Mouse (Mus musculus) liver, embryonic 13.5 days (tissue): ENCODE measurements around the gene H2-DMb2. TPM values are rescaled to one million over a fixed set of nuclear protein-coding genes. Genes with fewer than 3 reads are reported as not detected.

Experiments
- ATAC-seq: fragments of 200-750 bp; cut with Nextera tagmentation; 2 replicates; pipeline ENCODE4 v1.8.0; 2017; ENCODE audit warnings: low read depth, mild to moderate bottlenecking, moderate number of reproducible peaks, moderate library complexity
- DNase-seq: peaks from one replicate; pipeline ENCODE4 v3.0.0; 2022
- H3K27ac ChIP-seq: fragments of 300-500 bp; sonication (generic); 2 replicates; pipeline ENCODE4 v1.5.1; 2015; ENCODE audit warnings: moderate library complexity, mild to moderate bottlenecking, inconsistent platforms
- H3K27me3 ChIP-seq: fragments of 300-500 bp; sonication (generic); 2 replicates; pipeline ENCODE4 v1.6.1; 2015; ENCODE audit warnings: mild to moderate bottlenecking, inconsistent platforms
- H3K36me3 ChIP-seq: fragments of 300-500 bp; sonication (generic); 2 replicates; pipeline ENCODE4 v1.6.1; 2015; ENCODE audit warnings: mild to moderate bottlenecking, inconsistent platforms
- H3K4me1 ChIP-seq: fragments of 300-500 bp; sonication (generic); replicated peaks from 2 replicates; pipeline ENCODE4 v1.6.1; 2015; ENCODE audit warnings: inconsistent platforms
- H3K4me2 ChIP-seq: fragments of 300-500 bp; sonication (generic); 2 replicates; pipeline ENCODE4 v1.6.1; 2015; ENCODE audit warnings: inconsistent platforms, mild to moderate bottlenecking, moderate library complexity
- H3K4me3 ChIP-seq: fragments of 300-500 bp; sonication (generic); replicated peaks from 2 replicates; pipeline ENCODE4 v1.5.1; 2015; ENCODE audit warnings: mild to moderate bottlenecking, inconsistent platforms
- H3K9ac ChIP-seq: fragments of 300-500 bp; sonication (generic); 2 replicates; pipeline ENCODE4 v1.6.1; 2015; ENCODE audit warnings: mild to moderate bottlenecking, inconsistent platforms
- H3K9me3 ChIP-seq: fragments of 300-500 bp; sonication (generic); replicated peaks from 2 replicates; pipeline ENCODE4 v1.6.1; 2016; ENCODE audit warnings: inconsistent platforms
- WGBS: fragments of 180-500 bp; shearing (Covaris S2); methylation state at CpG from one replicate; pipeline ENCODE4 v1.1.7; 2015; ENCODE audit not compliant: insufficient replicate concordance; 5-methylcytosine and 5-hydroxymethylcytosine counted together
- polyA plus RNA-seq: library from polyadenylated mRNA; unstranded; fragments of >200 nt; fragmentation: Nextera tagmentation; extraction: Ambion mirVana; gene quantifications from 2 replicates; pipeline ENCODE4 v1.2.1, GENCODE M21; 2015

H2-DMb2 gene
- polyA plus RNA-seq, 1 experiment from 2014 or later = 0.31 TPM

DNA sequence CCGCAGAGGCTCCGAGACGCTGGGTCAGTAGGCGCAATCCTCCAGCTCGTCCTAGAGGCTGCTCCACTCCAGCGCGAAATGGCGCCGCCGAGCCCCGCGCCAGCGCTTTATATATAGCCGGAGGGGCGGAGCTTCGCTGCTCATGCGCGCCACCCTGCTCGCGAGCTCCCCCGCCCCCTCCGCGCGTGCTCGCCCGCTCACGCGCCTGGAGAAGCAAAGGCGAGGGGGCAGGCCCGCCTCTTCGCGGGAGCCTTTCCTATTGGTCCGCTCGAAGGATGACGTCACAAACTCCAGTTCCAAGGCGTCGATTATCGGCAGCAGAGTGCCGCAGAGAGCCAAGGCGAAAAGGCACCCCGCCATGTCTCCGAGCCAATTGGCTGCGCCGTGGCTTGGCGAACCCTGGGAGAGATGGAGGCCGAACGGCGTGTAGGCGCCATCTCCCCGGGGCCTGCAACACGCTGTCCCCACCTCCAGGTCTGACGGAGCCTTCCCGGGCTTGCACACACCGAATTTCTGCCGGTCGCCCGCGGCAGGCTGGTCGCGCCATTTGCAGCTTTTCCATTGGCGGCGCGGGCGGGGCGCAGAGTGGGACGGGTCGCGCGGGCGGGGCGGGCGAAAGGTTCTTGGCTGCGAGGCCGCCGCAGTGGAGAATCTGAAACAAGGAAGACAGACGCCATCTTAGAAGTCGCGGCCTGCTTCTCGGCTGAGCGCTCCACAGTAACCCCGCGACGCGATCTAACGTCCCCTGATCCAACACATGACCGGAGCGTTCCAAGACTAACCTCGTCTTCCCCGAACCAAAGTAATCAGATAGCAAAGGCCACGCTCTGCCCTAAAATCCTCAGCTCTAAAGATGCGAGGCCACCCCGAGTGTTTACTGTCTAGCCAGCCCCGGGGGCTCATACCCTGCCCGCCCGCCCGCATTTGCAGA is 23.6 kb upstream of the H2-DMb2 start, which contains the start of gene H2-DMa:
H2-DMa (plus strand) TSS at position 293 of the 931 bp plus-strand sequence.
- DNase-seq (peak; percentile 98), ATAC-seq (peak; percentile 74)
- Histone ChIP-seq H3K36me3 (peaks cover 44% of the 10 kb centered on the region), H3K27ac (peak within 1 kb of the TSS; percentile 100), H3K27me3 (no peaks in the 10 kb centered on the region), H3K4me3 (peak within 1 kb of the TSS; percentile 100), H3K4me2 (peak within 1 kb of the TSS; percentile 99), H3K9ac (peak within 1 kb of the TSS; percentile 99), H3K4me1 (peaks cover 55% of the 10 kb centered on the region), H3K9me3 (no peaks in the 10 kb centered on the region)
- under 1% methylated on average over 95 of the region's 96 CpGs for WGBS

DNA sequence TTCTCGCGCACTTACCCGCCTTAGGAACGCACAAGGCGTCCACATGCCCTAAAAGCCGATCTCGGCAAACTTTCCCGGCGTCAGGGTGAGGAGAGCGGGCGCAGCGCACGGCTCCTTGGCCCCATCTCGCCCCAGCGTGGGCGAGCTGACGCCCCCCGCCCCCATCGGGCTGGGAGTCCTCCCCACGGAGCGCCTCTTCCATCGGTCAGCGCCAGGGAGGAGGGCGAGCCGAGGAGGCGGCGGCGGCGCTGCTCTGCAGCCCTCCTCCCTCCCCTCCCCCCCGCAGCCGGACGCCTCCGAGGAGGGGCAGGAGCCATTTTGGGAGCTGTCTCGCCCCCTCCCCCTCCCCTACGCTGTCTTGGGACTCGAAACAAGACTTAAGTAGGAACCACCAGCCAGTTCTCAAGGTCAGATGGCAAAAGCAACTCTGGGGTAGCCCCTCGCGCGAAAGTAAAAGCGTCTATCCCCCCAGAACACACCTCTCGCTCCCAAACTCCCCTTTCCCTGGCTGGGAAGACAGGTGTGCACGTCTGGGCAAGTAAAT is 22.9 kb upstream of the H2-DMb2 start:
- DNase-seq (peak; percentile 66), ATAC-seq (no peak)
- under 1% methylated on average over 39 of the region's 42 CpGs for WGBS
- H3K9me3 ChIP-seq = no peaks in the 10 kb centered on the region
- H3K27ac ChIP-seq = peak overlapping the region; percentile 100
- H3K4me3 ChIP-seq = peak overlapping the region; percentile 100
- no peaks in the 10 kb centered on the region for H3K27me3 ChIP-seq
- H3K4me1 ChIP-seq = peaks cover 56% of the 10 kb centered on the region
- H3K4me2 ChIP-seq = peak overlapping the region; percentile 99
- peak overlapping the region; percentile 98 for H3K9ac ChIP-seq
- H3K36me3 ChIP-seq = peaks cover 37% of the 10 kb centered on the region

DNA sequence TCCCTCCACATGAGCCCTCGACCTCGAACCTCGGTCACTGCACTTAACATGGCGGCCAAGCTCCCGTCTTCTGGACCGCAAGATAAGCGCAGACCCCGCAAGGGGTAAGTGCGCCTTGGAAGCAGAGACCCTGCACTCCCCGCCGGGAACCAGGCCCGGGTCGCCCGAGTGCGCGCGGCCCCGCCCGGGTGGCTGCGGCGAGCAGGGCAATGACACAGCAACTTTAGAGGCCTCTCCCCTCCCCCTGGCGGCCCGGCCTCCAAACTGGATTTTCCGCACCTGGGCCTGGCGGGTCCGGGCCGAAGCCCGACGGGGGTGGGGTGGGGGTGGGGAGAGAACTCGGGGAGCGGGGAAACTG is 22.3 kb upstream of the H2-DMb2 start:
- peaks cover 54% of the 10 kb centered on the region for H3K4me1 ChIP-seq
- no peaks in the 10 kb centered on the region for H3K9me3 ChIP-seq
- DNase-seq = peak; percentile 82
- H3K4me2 ChIP-seq = peak overlapping the region; percentile 99
- peaks cover 35% of the 10 kb centered on the region for H3K36me3 ChIP-seq
- H3K27ac ChIP-seq = peak overlapping the region; percentile 100
- H3K4me3 ChIP-seq = peak overlapping the region; percentile 100
- peak overlapping the region; percentile 98 for H3K9ac ChIP-seq
- H3K27me3 ChIP-seq = no peaks in the 10 kb centered on the region
- peak; percentile 33 for ATAC-seq
- under 1% methylated on average over 31 of the region's 31 CpGs for WGBS

DNA sequence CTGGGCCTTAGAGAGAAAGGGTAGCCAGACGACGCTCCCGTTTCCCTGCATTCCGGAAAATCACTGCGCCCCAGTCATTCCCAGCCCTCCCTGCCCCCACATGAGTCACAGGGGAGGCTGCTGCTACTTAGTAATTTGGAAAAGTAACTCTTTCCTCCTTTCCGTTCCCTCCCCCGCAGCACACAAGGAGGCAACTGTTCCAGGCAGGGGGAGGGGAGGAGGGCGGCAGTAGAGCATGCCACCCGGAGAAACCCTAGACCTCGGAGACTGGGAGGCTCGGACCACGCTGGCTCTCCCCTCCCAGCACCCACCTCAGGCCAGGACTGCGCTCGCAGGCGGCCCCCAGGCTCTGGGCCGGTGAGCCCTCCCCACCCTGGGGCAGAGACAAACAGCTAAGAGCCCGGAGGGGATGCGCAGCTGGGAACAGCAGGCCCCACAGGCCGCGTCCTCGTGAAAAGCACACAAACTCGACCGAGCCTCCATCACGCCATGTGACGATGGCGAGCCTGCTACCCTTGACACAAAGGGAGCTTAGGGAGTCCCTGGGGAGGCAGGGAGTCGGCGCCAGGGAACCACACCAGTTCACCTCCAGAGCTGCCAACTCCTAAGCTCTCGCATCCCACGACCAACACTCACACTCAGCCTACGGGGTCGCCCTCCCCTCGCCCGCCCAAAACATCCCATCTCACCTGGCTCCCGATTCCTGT is 21.8 kb upstream of the H2-DMb2 start:
- peak overlapping the region; percentile 99 for H3K4me2 ChIP-seq
- peak overlapping the region; percentile 98 for H3K9ac ChIP-seq
- peaks cover 52% of the 10 kb centered on the region for H3K4me1 ChIP-seq
- DNase-seq (peak; percentile 58), ATAC-seq (peak; percentile 2; the same call in 1 of the 2 replicates)
- no peaks in the 10 kb centered on the region for H3K9me3 ChIP-seq
- peak overlapping the region; percentile 100 for H3K4me3 ChIP-seq
- under 1% methylated on average over 33 of the region's 35 CpGs for WGBS
- no peaks in the 10 kb centered on the region for H3K27me3 ChIP-seq
- H3K36me3 ChIP-seq = peaks cover 31% of the 10 kb centered on the region
- peak overlapping the region; percentile 100 for H3K27ac ChIP-seq

DNA sequence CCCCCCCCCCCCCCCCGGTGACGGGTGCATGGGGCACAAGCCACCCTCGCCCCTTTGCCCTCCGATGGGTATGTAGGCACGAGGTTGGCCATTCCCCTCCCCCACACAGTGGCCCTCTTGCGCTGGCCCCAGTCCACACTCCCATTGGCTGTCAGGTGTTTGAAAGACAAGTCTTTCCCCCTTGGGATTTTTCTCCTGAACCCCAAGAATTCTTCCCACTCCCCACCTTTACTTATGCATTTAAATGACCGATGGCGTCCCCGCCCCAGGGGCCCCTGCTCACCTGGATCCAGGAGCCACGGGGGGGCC is 21.3 kb upstream of the H2-DMb2 start:
- DNase-seq (peak; percentile 53), ATAC-seq (no peak)
- peak overlapping the region; percentile 100 for H3K27ac ChIP-seq
- peak overlapping the region; percentile 99 for H3K4me2 ChIP-seq
- peak overlapping the region; percentile 100 for H3K4me3 ChIP-seq
- WGBS = under 1% methylated on average over 9 of the region's 10 CpGs
- H3K4me1 ChIP-seq = peaks cover 52% of the 10 kb centered on the region
- peak overlapping the region; percentile 98 for H3K9ac ChIP-seq
- H3K9me3 ChIP-seq = no peaks in the 10 kb centered on the region
- H3K36me3 ChIP-seq = peaks cover 25% of the 10 kb centered on the region
- H3K27me3 ChIP-seq = no peaks in the 10 kb centered on the region

DNA sequence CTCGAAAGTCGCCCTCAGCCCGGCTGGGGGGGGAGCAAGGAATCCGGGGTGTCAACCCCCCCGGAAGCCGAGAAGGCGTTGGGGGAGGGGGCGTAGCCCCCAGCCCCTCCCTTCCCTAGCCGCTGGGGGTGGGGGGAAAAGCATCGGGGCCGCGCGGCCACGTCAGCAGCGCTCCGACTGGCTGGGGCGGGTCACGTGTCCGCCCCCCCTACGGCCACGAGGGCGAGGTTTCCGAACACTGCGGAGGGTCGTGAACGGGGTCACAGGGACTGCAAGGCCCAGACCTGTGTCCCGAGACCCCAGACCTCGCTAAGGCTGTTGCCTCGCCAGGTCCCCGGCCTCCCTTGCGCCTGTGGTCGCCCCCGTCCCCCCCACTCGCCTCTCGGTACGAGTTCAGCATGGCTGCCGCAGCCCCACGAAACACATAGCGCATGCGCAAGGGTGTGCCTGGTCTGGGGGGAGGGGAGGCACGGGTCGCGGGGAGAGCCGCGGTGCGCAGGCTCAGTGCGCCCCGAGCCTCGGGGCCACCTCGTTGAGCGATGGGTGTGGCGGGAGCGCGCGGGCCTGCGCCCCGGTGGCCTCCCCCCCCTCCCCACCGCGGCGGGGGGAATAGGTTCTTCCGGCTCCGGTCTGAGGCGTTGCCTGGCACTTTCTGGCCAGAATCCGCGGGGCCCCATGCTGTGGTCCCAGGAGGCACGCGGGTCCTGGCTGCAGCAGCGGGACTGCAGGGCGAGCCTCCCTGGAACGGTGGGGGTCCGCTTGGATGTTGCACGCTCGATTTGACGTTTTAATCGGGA is 20.7 kb upstream of the H2-DMb2 start, which contains the start of gene Brd2:
Brd2 (minus strand) TSS at position 447 of the 797 bp plus-strand sequence.
- no peaks in the 10 kb centered on the region for H3K9me3 ChIP-seq
- peak within 1 kb of the TSS; percentile 99 for H3K4me2 ChIP-seq
- no peaks in the 10 kb centered on the region for H3K27me3 ChIP-seq
- H3K9ac ChIP-seq = peak within 1 kb of the TSS; percentile 98
- H3K4me3 ChIP-seq = peak within 1 kb of the TSS; percentile 100
- H3K4me1 ChIP-seq = peaks cover 52% of the 10 kb centered on the region
- H3K36me3 ChIP-seq = peaks cover 20% of the 10 kb centered on the region
- ATAC-seq = peak; percentile 62
- H3K27ac ChIP-seq = peak within 1 kb of the TSS; percentile 100
- under 1% methylated on average over 59 of the region's 75 CpGs for WGBS
- peak; percentile 95 for DNase-seq

DNA sequence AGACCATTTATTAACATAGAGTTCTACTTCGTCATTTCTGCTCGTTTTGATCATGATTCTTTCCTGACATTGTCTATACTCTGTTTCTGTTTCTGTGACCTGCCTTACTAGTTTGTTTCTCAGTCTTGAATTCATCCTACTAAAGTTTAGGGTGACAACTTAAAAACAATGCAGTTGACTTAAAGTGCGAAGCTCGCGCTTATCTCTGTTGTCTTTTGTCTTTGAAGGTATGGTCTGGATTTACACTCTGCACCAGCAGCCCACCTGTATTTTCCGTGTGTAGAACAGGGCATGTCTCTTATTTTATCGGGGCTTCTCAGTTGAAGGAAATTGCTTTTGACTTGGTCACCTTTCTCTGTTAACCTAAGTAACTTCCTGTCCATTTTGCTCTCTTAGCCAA is 20.0 kb upstream of the H2-DMb2 start:
- peak overlapping the region; percentile 100 for H3K27ac ChIP-seq
- 0% methylated on average over 7 of the region's 7 CpGs for WGBS
- peaks cover 14% of the 10 kb centered on the region for H3K36me3 ChIP-seq
- H3K9ac ChIP-seq = peak overlapping the region; percentile 98
- no peaks in the 10 kb centered on the region for H3K9me3 ChIP-seq
- H3K27me3 ChIP-seq = peaks cover 3% of the 10 kb centered on the region
- peaks cover 59% of the 10 kb centered on the region for H3K4me1 ChIP-seq
- peak overlapping the region; percentile 100 for H3K4me3 ChIP-seq
- peak overlapping the region; percentile 99 for H3K4me2 ChIP-seq
- ATAC-seq = no peak
- no peak for DNase-seq

DNA sequence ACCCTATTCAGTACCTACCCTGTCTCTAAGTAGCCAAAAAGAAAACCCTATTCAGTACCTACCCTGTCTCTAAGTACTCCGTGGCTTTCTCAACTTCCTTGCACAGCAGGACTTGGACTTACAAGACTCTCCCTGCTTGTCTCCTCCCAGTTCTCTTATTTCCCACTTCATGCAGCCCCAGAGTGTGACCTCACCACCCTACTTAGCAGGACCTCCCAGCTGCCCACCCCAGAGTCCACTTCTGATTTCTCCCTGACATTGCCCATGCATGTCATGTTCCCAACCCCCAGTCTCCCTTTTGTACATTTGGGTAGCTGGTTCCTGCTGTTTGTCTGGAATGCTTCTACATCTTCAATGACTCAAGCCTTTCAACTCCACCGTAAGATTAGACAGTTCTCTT is 19.6 kb upstream of the H2-DMb2 start:
- peaks cover 63% of the 10 kb centered on the region for H3K4me1 ChIP-seq
- H3K27ac ChIP-seq = peak overlapping the region; percentile 100
- ATAC-seq (no peak), DNase-seq (no peak)
- H3K36me3 ChIP-seq = peaks cover 10% of the 10 kb centered on the region
- H3K9ac ChIP-seq = peak overlapping the region; percentile 98
- H3K4me2 ChIP-seq = peak overlapping the region; percentile 99
- WGBS = 20% methylated on average over 2 of the region's 2 CpGs
- peak overlapping the region; percentile 100 for H3K4me3 ChIP-seq
- H3K9me3 ChIP-seq = no peaks in the 10 kb centered on the region
- peaks cover 7% of the 10 kb centered on the region for H3K27me3 ChIP-seq

DNA sequence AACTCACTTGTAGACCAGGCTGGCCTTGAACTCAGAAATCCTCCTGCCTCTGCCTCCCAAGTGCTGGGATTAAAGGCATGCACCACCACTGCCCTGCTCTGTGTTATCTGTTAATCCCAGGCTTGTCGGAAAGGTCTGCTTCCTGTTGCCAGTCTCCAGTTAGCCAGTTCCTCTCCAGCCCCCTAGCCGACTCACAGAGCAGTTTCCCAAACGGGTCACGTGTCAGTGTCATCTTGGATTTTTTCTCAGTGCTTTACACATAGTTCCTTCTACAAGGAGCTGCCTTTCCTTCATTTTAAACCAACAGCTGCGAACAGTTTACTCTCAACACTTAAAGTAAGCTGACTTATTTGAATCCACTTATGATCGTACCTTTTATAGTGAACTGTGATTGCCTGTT is 18.5 kb upstream of the H2-DMb2 start:
- Histone ChIP-seq H3K4me1 (peaks cover 74% of the 10 kb centered on the region), H3K9me3 (no peaks in the 10 kb centered on the region), H3K27ac (no peak overlapping the region), H3K4me2 (peak overlapping the region; percentile 99; the same call in 1 of the 2 replicates), H3K4me3 (no peak overlapping the region; the same call in 1 of the 2 replicates), H3K36me3 (peaks cover 4% of the 10 kb centered on the region; the same call in 1 of the 2 replicates), H3K27me3 (peaks cover 18% of the 10 kb centered on the region), H3K9ac (no peak overlapping the region)
- no peak for ATAC-seq
- no peak for DNase-seq
- WGBS = 30% methylated on average over 6 of the region's 6 CpGs

DNA sequence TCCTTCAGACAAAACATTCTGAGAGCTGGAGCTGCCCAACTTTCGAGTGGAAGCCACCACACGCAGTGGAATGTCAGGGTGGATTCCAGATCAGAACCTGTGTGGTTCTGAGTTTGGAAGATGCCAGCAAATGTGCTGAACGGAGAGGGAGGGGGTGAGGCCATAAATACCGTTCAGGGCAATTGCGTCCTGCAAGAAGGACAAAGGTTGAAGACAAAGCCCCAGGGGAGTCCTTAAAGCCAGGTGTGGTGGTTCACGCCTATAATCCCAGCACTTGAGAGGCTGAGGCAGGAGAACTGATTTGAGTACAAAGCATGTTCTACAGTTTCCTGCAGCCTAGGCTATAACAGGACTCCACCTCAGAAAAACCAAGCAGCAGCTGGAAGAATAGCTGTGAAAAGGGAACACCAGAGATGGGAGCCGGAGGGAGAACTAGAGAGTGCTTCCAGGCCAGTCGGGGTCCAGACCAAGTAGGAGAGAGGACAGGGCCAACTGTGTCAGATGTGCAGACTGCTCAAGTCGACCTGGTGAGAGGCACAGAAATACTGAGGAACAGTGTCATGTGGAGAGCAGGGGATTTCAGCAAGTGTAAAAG is 16.2 kb upstream of the H2-DMb2 start:
- no peak for DNase-seq
- no peak for ATAC-seq
- H3K4me3 ChIP-seq = no peak overlapping the region
- no peak overlapping the region for H3K4me2 ChIP-seq
- H3K27ac ChIP-seq = no peak overlapping the region
- H3K27me3 ChIP-seq = peaks cover 33% of the 10 kb centered on the region
- H3K4me1 ChIP-seq = peaks cover 66% of the 10 kb centered on the region
- H3K36me3 ChIP-seq = peaks cover 4% of the 10 kb centered on the region; the same call in 1 of the 2 replicates
- WGBS = 63% methylated on average over 9 of the region's 9 CpGs
- H3K9me3 ChIP-seq = no peaks in the 10 kb centered on the region
- H3K9ac ChIP-seq = no peak overlapping the region
